Mouse (Mus musculus) liver, postnatal 0 days (tissue): ENCODE data around the gene Syt6. TPM values are rescaled to one million over a fixed set of nuclear protein-coding genes. Genes with fewer than 3 reads are reported as not detected.
A peak's percentile ranks its signal among the peaks of the same experiment; 100 is the strongest.
"Not testable (repeated sequence)": the region's sequence is repeated elsewhere in the genome, so short reads cannot be mapped to it uniquely, and the experiment has no call there.

Experiments used
- ATAC-seq: fragments of 200-750 bp; cut with Nextera tagmentation; 2 replicates; pipeline ENCODE4 v1.8.0; 2017; ENCODE audit warnings: mild to moderate bottlenecking, moderate library complexity
- DNase-seq: peaks from one replicate; pipeline ENCODE4 v3.0.0-alpha.2; 2016
- H3K27ac ChIP-seq: fragments of 300-500 bp; sonication (generic); 2 replicates; pipeline ENCODE4 v1.5.1; 2014; ENCODE audit warnings: antibody characterized with exemption, moderate library complexity, mild to moderate bottlenecking, low read depth
- H3K27me3 ChIP-seq: fragments of 300-500 bp; sonication (generic); 2 replicates; pipeline ENCODE4 v1.6.1; 2014; ENCODE audit warnings: low read length, control low read depth, mixed read lengths; ENCODE audit not compliant: insufficient read depth
- H3K36me3 ChIP-seq: fragments of 300-500 bp; sonication (generic); replicated peaks from 2 replicates; pipeline ENCODE4 v1.6.1; 2014; ENCODE audit warnings: mild to moderate bottlenecking, control low read depth, low read length, moderate library complexity, mixed read lengths; ENCODE audit not compliant: insufficient read depth
- H3K4me1 ChIP-seq: fragments of 300-500 bp; sonication (generic); 2 replicates; pipeline ENCODE4 v1.6.1; 2014; ENCODE audit warnings: antibody characterized with exemption, mild to moderate bottlenecking, control low read depth; ENCODE audit not compliant: insufficient read depth
- H3K4me2 ChIP-seq: fragments of 300-500 bp; sonication (generic); 2 replicates; pipeline ENCODE4 v1.6.1; 2014; ENCODE audit warnings: low read depth, mild to moderate bottlenecking, low read length, moderate library complexity, mixed read lengths
- H3K4me3 ChIP-seq: fragments of 300-500 bp; sonication (generic); 2 replicates; pipeline ENCODE4 v1.5.1; 2014; ENCODE audit warnings: low read depth, low read length
- H3K9ac ChIP-seq: fragments of 300-500 bp; sonication (generic); replicated peaks from 2 replicates; pipeline ENCODE4 v1.6.1; 2014; ENCODE audit warnings: mild to moderate bottlenecking, moderate library complexity
- H3K9me3 ChIP-seq: fragments of 300-500 bp; sonication (generic); 2 replicates; pipeline ENCODE4 v1.6.1; 2016; ENCODE audit warnings: mild to moderate bottlenecking, control low read depth, low read length, mixed read lengths
- CTCF ChIP-seq: sonication (generic); IDR thresholded peaks from 2 replicates; pipeline ENCODE4 v1.5.1; 2016; ENCODE audit warnings: antibody characterized with exemption, low read depth
- EP300 ChIP-seq: IDR thresholded peaks from 2 replicates; pipeline ENCODE4 v1.6.1; 2016; ENCODE audit warnings: antibody characterized with exemption, low read depth, mild to moderate bottlenecking
- WGBS: fragments of 180-500 bp; shearing (Covaris S2); extraction: QIAGEN DNeasy Blood & Tissue Kit; methylation state at CpG from one replicate; pipeline ENCODE4 v1.1.7; 2014; ENCODE audit not compliant: insufficient replicate concordance; 5-methylcytosine and 5-hydroxymethylcytosine counted together
- polyA plus RNA-seq: library from polyadenylated mRNA; unstranded; fragments of >200 nt; fragmentation: Nextera tagmentation; extraction: Ambion mirVana; gene quantifications from 2 replicates; pipeline ENCODE4 v1.2.1, GENCODE M21; 2015

Syt6 gene
- polyA plus RNA-seq, 1 experiment from 2014 or later = not detected

DNA sequence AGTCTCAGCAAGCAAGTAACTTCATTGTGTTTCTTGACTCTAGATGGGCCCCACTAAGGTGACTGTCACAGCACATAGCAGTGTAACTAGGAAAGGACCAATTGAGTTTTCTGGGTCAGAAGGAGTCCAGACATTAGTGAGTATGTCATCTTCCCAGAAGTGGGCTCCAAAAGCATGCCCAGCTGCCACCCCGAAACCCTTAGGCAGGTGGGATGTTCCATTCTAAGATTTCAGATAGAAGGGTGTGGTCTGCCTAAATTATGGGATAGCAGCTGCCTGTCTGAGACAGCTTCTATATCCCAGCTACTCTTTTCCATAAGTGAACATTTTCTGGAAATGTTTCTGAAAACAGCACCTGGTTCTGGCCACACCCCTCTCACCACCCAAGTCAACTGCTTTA lies 59.2 kb downstream of the Syt6 start:
- H3K9ac ChIP-seq = no peak overlapping the region
- H3K4me3 ChIP-seq = no peak overlapping the region
- H3K4me1 ChIP-seq = no peaks in the 10 kb centered on the region
- 81% methylated on average over 1 of the region's 1 CpGs for WGBS
- TF ChIP-seq EP300 (no peak), CTCF (no peak)
- no peaks in the 10 kb centered on the region for H3K9me3 ChIP-seq
- H3K27me3 ChIP-seq = no peaks in the 10 kb centered on the region
- H3K27ac ChIP-seq = no peak overlapping the region
- no peak for ATAC-seq
- DNase-seq = no peak
- no peak overlapping the region for H3K4me2 ChIP-seq
- no peaks in the 10 kb centered on the region for H3K36me3 ChIP-seq

- DNase-seq = no peak
- Histone ChIP-seq H3K4me3 (no peak overlapping the region), H3K4me2 (no peak overlapping the region), H3K27ac (no peak overlapping the region), H3K9me3 (no peaks in the 10 kb centered on the region), H3K4me1 (no peaks in the 10 kb centered on the region), H3K27me3 (no peaks in the 10 kb centered on the region), H3K9ac (no peak overlapping the region), H3K36me3 (no peaks in the 10 kb centered on the region)
- no peak for ATAC-seq
- 77% methylated on average over 1 of the region's 1 CpGs for WGBS
- TF ChIP-seq EP300 (no peak), CTCF (no peak)
These were observed 62.6 kb downstream of the Syt6 start for GRCm38 (mm10) chr3:103637641-103638040.

- DNase-seq (no peak), ATAC-seq (peak; percentile 55)
- Histone ChIP-seq H3K4me1 (no peaks in the 10 kb centered on the region), H3K27ac (no peak overlapping the region), H3K4me2 (no peak overlapping the region), H3K27me3 (no peaks in the 10 kb centered on the region), H3K4me3 (no peak overlapping the region), H3K9ac (no peak overlapping the region), H3K36me3 (no peaks in the 10 kb centered on the region), H3K9me3 (no peaks in the 10 kb centered on the region)
- TF ChIP-seq CTCF (no peak), EP300 (no peak)
- 56% methylated on average over 8 of the region's 8 CpGs for WGBS
These were observed 65.3 kb downstream of the Syt6 start for GRCm38 (mm10) chr3:103640226-103640803.

DNA sequence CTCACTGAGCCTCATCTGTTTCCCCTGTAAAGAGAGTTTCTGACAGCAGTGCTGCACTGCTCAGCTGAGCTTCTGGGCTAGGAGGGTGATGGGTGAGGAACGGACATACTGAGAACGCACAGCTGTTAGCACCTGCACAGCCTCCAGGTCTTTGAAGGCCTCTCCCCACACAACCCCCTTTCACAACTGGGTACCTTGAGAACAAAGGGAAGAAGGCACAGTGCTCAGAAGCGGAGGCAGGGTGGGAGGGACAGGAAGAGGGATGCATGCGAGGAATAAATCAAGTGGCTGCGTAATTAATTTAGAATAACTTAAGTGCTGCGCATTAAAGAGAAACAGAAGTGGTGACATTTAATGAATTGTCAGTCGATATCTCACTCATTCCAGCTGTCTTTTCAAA lies 66.3 kb downstream of the Syt6 start:
- no peak overlapping the region for H3K27ac ChIP-seq
- no peaks in the 10 kb centered on the region for H3K9me3 ChIP-seq
- 63% methylated on average over 7 of the region's 7 CpGs for WGBS
- H3K4me3 ChIP-seq = no peak overlapping the region
- no peaks in the 10 kb centered on the region for H3K27me3 ChIP-seq
- no peak for ATAC-seq
- H3K4me1 ChIP-seq = no peaks in the 10 kb centered on the region
- H3K4me2 ChIP-seq = no peak overlapping the region
- H3K9ac ChIP-seq = no peak overlapping the region
- no peaks in the 10 kb centered on the region for H3K36me3 ChIP-seq
- no peak for DNase-seq
- no peak for TF ChIP-seq CTCF
- TF ChIP-seq EP300 = no peak

GRCm38 (mm10) chr3:103645968-103646367 lies 70.9 kb downstream of the Syt6 start, which contains the start of gene Atg4a-ps:
Atg4a-ps (minus strand) TSS chr3:103646068.
- 63% methylated on average over 2 of the region's 2 CpGs for WGBS
- not testable (repeated sequence) for H3K36me3 ChIP-seq, H3K9ac ChIP-seq, H3K9me3 ChIP-seq, DNase-seq, H3K4me1 ChIP-seq, H3K4me3 ChIP-seq, H3K4me2 ChIP-seq, ATAC-seq, H3K27ac ChIP-seq, H3K27me3 ChIP-seq

DNA sequence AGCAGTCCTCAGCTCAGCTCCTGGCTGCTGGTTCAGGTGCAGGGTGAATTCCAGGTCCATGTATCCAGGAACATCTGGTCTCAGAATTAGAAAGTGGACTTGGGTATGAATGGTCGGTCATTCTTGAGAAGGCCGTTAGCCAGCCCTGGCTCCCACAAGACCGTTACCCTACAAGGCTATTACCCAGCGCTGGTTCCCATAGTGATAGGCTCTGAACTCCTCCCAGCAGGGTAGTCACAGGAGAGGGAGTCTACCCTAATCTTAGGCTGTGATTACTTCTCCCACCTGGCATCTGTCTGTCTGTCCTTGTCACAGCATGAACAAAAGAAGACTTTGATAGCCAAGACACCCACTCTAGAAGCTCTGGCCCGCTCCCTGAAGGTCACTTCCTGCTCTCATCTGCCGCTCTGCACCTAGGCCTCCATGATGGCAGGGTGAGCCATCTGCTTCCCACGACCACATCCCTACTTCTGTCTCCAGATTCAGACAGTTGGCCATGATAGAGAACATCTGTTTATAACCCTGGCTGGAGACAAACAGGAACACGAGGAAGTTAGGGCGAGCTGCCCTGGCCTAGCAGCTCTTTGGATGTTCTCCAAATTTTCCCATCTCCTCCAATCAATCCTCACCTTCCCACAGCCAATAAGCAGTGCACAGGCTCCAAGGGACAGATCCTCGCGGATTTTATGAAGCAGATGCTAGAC lies 72.3 kb downstream of the Syt6 start:
- H3K27ac ChIP-seq = no peak overlapping the region
- H3K27me3 ChIP-seq = no peaks in the 10 kb centered on the region
- no peaks in the 10 kb centered on the region for H3K9me3 ChIP-seq
- H3K4me3 ChIP-seq = no peak overlapping the region
- ATAC-seq (no peak), DNase-seq (no peak)
- no peak overlapping the region for H3K4me2 ChIP-seq
- TF ChIP-seq CTCF (no peak), EP300 (no peak)
- no peaks in the 10 kb centered on the region for H3K36me3 ChIP-seq
- 70% methylated on average over 11 of the region's 11 CpGs for WGBS
- H3K4me1 ChIP-seq = no peaks in the 10 kb centered on the region
- H3K9ac ChIP-seq = no peak overlapping the region
